Mouse (Mus musculus) forebrain, postnatal 0 days (tissue): ENCODE results near the gene Foxn4. TPM values are rescaled to one million over a fixed set of nuclear protein-coding genes. Genes with fewer than 3 reads are reported as not detected.
A peak's percentile ranks its signal among the peaks of the same experiment; 100 is the strongest.

Source experiments
- ATAC-seq: fragments of 200-750 bp; cut with Nextera tagmentation; 2 replicates; pipeline ENCODE4 v1.8.0; 2017; ENCODE audit warnings: mild to moderate bottlenecking, moderate library complexity
- DNase-seq: peaks from one replicate; pipeline ENCODE4 v3.0.0-alpha.2; 2015
- H3K27ac ChIP-seq: fragments of 300-500 bp; sonication (generic); 2 replicates; pipeline ENCODE4 v1.5.1; 2014; ENCODE audit warnings: low read depth, mild to moderate bottlenecking, antibody characterized with exemption, low read length, moderate library complexity, mixed read lengths
- H3K27me3 ChIP-seq: fragments of 300-500 bp; sonication (generic); 2 replicates; pipeline ENCODE4 v1.6.1; 2014; ENCODE audit warnings: mild to moderate bottlenecking, low read length, mixed read lengths; ENCODE audit not compliant: insufficient read depth
- H3K36me3 ChIP-seq: fragments of 300-500 bp; sonication (generic); 2 replicates; pipeline ENCODE4 v1.6.1; 2014; ENCODE audit warnings: mild to moderate bottlenecking, moderate library complexity; ENCODE audit not compliant: insufficient read depth
- H3K4me1 ChIP-seq: fragments of 300-500 bp; sonication (generic); 2 replicates; pipeline ENCODE4 v1.6.1; 2014; ENCODE audit warnings: antibody characterized with exemption; ENCODE audit not compliant: insufficient read depth
- H3K4me2 ChIP-seq: fragments of 300-500 bp; sonication (generic); 2 replicates; pipeline ENCODE4 v1.6.1; 2014; ENCODE audit warnings: low read depth, mild to moderate bottlenecking, moderate library complexity
- H3K4me3 ChIP-seq: fragments of 300-500 bp; sonication (generic); 2 replicates; pipeline ENCODE4 v1.5.1; 2014; ENCODE audit warnings: low read depth, low read length, mixed read lengths
- H3K9ac ChIP-seq: fragments of 300-500 bp; sonication (generic); 2 replicates; pipeline ENCODE4 v1.6.1; 2014; ENCODE audit warnings: mild to moderate bottlenecking
- H3K9me3 ChIP-seq: fragments of 300-500 bp; sonication (generic); 2 replicates; pipeline ENCODE4 v1.6.1; 2016; ENCODE audit warnings: low read length
- CTCF ChIP-seq: sonication (generic); IDR thresholded peaks from 2 replicates; pipeline ENCODE4 v1.5.1; 2016; ENCODE audit warnings: antibody characterized with exemption, control low read depth, low read depth
- WGBS: fragments of 180-500 bp; shearing (Covaris S2); extraction: QIAGEN DNeasy Blood & Tissue Kit; methylation state at CpG from one replicate; pipeline ENCODE4 v1.1.7; 2014; 5-methylcytosine and 5-hydroxymethylcytosine counted together
- polyA plus RNA-seq: library from polyadenylated mRNA; unstranded; fragments of >200 nt; fragmentation: Nextera tagmentation; extraction: Ambion mirVana; gene quantifications from 2 replicates; pipeline ENCODE4 v1.2.1, GENCODE M21; 2015
- total RNA-seq: library from RNA; depleted of rRNA; stranded (reverse); fragments of >200 nt; gene quantifications from 2 replicates; pipeline ENCODE4 v1.2.3, GENCODE M21; 2014

Gene Foxn4
- total and polyA plus RNA-seq, 2 experiments from 2014 or later: 0.67 to 0.76 TPM

GRCm38 (mm10) chr5:114275991-114276390 is 2.4 kb upstream of the Foxn4 start:
- ATAC-seq (no peak), DNase-seq (no peak)
- Histone ChIP-seq H3K4me3 (no peak overlapping the region), H3K27me3 (peaks cover 51% of the 10 kb centered on the region), H3K9me3 (no peaks in the 10 kb centered on the region), H3K4me1 (no peaks in the 10 kb centered on the region), H3K27ac (no peak overlapping the region), H3K4me2 (no peak overlapping the region), H3K36me3 (no peaks in the 10 kb centered on the region), H3K9ac (no peak overlapping the region)
- no peak for TF ChIP-seq CTCF
- 22% methylated on average over 16 of the region's 16 CpGs for WGBS

- no peaks in the 10 kb centered on the region for H3K36me3 ChIP-seq
- TF ChIP-seq CTCF: no peak
- DNase-seq: no peak
- H3K4me2 ChIP-seq: no peak overlapping the region
- ATAC-seq: no peak
- 11% methylated on average over 8 of the region's 8 CpGs for WGBS
- H3K4me3 ChIP-seq: no peak overlapping the region
- peaks cover 57% of the 10 kb centered on the region for H3K27me3 ChIP-seq
- no peaks in the 10 kb centered on the region for H3K4me1 ChIP-seq
- no peak overlapping the region for H3K9ac ChIP-seq
- no peak overlapping the region for H3K27ac ChIP-seq
- H3K9me3 ChIP-seq: no peaks in the 10 kb centered on the region
These were observed 1.7 kb upstream of the Foxn4 start for GRCm38 (mm10) chr5:114275339-114275738.

GRCm38 (mm10) chr5:114269984-114270383 is 3.6 kb downstream of the Foxn4 start:
- H3K27me3 ChIP-seq: peaks cover 31% of the 10 kb centered on the region
- no peak overlapping the region for H3K4me2 ChIP-seq
- DNase-seq (no peak), ATAC-seq (no peak)
- no peak overlapping the region for H3K9ac ChIP-seq
- no peaks in the 10 kb centered on the region for H3K36me3 ChIP-seq
- H3K4me1 ChIP-seq: peaks cover 4% of the 10 kb centered on the region; the same call in 1 of the 2 replicates
- 28% methylated on average over 12 of the region's 12 CpGs for WGBS
- H3K9me3 ChIP-seq: no peaks in the 10 kb centered on the region
- TF ChIP-seq CTCF: no peak
- H3K4me3 ChIP-seq: no peak overlapping the region
- H3K27ac ChIP-seq: no peak overlapping the region

- Histone ChIP-seq H3K36me3 (no peaks in the 10 kb centered on the region), H3K9me3 (no peaks in the 10 kb centered on the region), H3K4me2 (no peak overlapping the region), H3K4me1 (peaks cover 4% of the 10 kb centered on the region; the same call in 1 of the 2 replicates), H3K27me3 (peaks cover 26% of the 10 kb centered on the region), H3K27ac (no peak overlapping the region), H3K4me3 (no peak overlapping the region), H3K9ac (no peak overlapping the region)
- TF ChIP-seq CTCF: no peak
- no peak for ATAC-seq
- 63% methylated on average over 7 of the region's 7 CpGs for WGBS
- no peak for DNase-seq
These were observed 4.1 kb downstream of the Foxn4 start for GRCm38 (mm10) chr5:114269499-114269898.

GRCm38 (mm10) chr5:114268646-114269045 is 5.0 kb downstream of the Foxn4 start:
- peak; percentile 79 for ATAC-seq
- peaks cover 18% of the 10 kb centered on the region for H3K27me3 ChIP-seq
- H3K9ac ChIP-seq: no peak overlapping the region
- H3K27ac ChIP-seq: no peak overlapping the region
- peaks cover 4% of the 10 kb centered on the region; the same call in 1 of the 2 replicates for H3K4me1 ChIP-seq
- no peak overlapping the region for H3K4me3 ChIP-seq
- H3K9me3 ChIP-seq: no peaks in the 10 kb centered on the region
- 21% methylated on average over 6 of the region's 7 CpGs for WGBS
- peak; percentile 49 for DNase-seq
- H3K36me3 ChIP-seq: no peaks in the 10 kb centered on the region
- no peak for TF ChIP-seq CTCF
- H3K4me2 ChIP-seq: no peak overlapping the region

GRCm38 (mm10) chr5:114264791-114265190 is 8.8 kb downstream of the Foxn4 start:
- DNase-seq: no peak
- Histone ChIP-seq H3K4me1 (peaks cover 4% of the 10 kb centered on the region; the same call in 1 of the 2 replicates), H3K4me2 (no peak overlapping the region), H3K9ac (no peak overlapping the region), H3K27ac (no peak overlapping the region), H3K4me3 (no peak overlapping the region), H3K9me3 (no peaks in the 10 kb centered on the region), H3K27me3 (no peaks in the 10 kb centered on the region), H3K36me3 (no peaks in the 10 kb centered on the region)
- ATAC-seq: no peak
- WGBS: 80% methylated on average over 8 of the region's 8 CpGs
- TF ChIP-seq CTCF: no peak

GRCm38 (mm10) chr5:114264030-114264459 is 9.6 kb downstream of the Foxn4 start:
- Histone ChIP-seq H3K4me1 (peaks cover 4% of the 10 kb centered on the region; the same call in 1 of the 2 replicates), H3K27me3 (no peaks in the 10 kb centered on the region), H3K27ac (no peak overlapping the region), H3K4me2 (no peak overlapping the region), H3K4me3 (no peak overlapping the region), H3K9ac (no peak overlapping the region), H3K9me3 (no peaks in the 10 kb centered on the region), H3K36me3 (no peaks in the 10 kb centered on the region)
- DNase-seq (no peak), ATAC-seq (peak; percentile 64)
- WGBS: 43% methylated on average over 8 of the region's 8 CpGs
- no peak for TF ChIP-seq CTCF
